Mouse (Mus musculus) intestine, postnatal 0 days (tissue): ENCODE data around the gene 1500011B03Rik. TPM values are rescaled to one million over a fixed set of nuclear protein-coding genes. Genes with fewer than 3 reads are reported as not detected.

Experiments used
- ATAC-seq: fragments of 200-750 bp; cut with Nextera tagmentation; 2 replicates; pipeline ENCODE4 v1.8.0; 2017; ENCODE audit warnings: mild to moderate bottlenecking, moderate TSS enrichment, moderate library complexity
- H3K27ac ChIP-seq: fragments of 300-500 bp; sonication (generic); 2 replicates; pipeline ENCODE4 v1.5.1; 2014; ENCODE audit warnings: mild to moderate bottlenecking, low read depth, low read length, moderate library complexity
- H3K27me3 ChIP-seq: fragments of 300-500 bp; sonication (generic); replicated peaks from 2 replicates; pipeline ENCODE4 v1.6.1; 2014; ENCODE audit warnings: low read length, mixed read lengths; ENCODE audit not compliant: control insufficient read depth, insufficient read depth
- H3K36me3 ChIP-seq: fragments of 300-500 bp; sonication (generic); 2 replicates; pipeline ENCODE4 v1.6.1; 2014; ENCODE audit warnings: mild to moderate bottlenecking, moderate library complexity; ENCODE audit not compliant: control insufficient read depth, insufficient read depth
- H3K4me1 ChIP-seq: fragments of 300-500 bp; sonication (generic); replicated peaks from 2 replicates; pipeline ENCODE4 v1.6.1; 2014; ENCODE audit warnings: antibody characterized with exemption, low read length, mixed read lengths; ENCODE audit not compliant: control insufficient read depth, insufficient read depth
- H3K4me2 ChIP-seq: fragments of 300-500 bp; sonication (generic); replicated peaks from 2 replicates; pipeline ENCODE4 v1.6.1; 2014; ENCODE audit warnings: low read depth, mild to moderate bottlenecking, moderate library complexity
- H3K4me3 ChIP-seq: fragments of 300-500 bp; sonication (generic); 2 replicates; pipeline ENCODE4 v1.5.1; 2014; ENCODE audit warnings: low read depth, low read length
- H3K9ac ChIP-seq: fragments of 300-500 bp; sonication (generic); 2 replicates; pipeline ENCODE4 v1.6.1; 2014; ENCODE audit warnings: mild to moderate bottlenecking, low read depth, low read length
- H3K9me3 ChIP-seq: fragments of 300-500 bp; sonication (generic); 2 replicates; pipeline ENCODE4 v1.6.1; 2016; ENCODE audit warnings: mixed run types; ENCODE audit not compliant: control insufficient read depth
- CTCF ChIP-seq: sonication (generic); IDR thresholded peaks from 2 replicates; pipeline ENCODE4 v1.5.1; 2016; ENCODE audit warnings: low read depth, mild to moderate bottlenecking, control low read depth, antibody characterized with exemption, moderate library complexity
- WGBS: fragments of 180-500 bp; shearing (Covaris S2); extraction: QIAGEN DNeasy Blood & Tissue Kit; methylation state at CpG from one replicate; pipeline ENCODE4 v1.1.7; 2014; 5-methylcytosine and 5-hydroxymethylcytosine counted together
- polyA plus RNA-seq: library from polyadenylated mRNA; unstranded; fragments of >200 nt; fragmentation: Nextera tagmentation; extraction: Ambion mirVana; gene quantifications from 2 replicates; pipeline ENCODE4 v1.2.1, GENCODE M21; 2015

Gene 1500011B03Rik
- polyA plus RNA-seq, 1 experiment from 2014 or later: 59.0 TPM

DNA sequence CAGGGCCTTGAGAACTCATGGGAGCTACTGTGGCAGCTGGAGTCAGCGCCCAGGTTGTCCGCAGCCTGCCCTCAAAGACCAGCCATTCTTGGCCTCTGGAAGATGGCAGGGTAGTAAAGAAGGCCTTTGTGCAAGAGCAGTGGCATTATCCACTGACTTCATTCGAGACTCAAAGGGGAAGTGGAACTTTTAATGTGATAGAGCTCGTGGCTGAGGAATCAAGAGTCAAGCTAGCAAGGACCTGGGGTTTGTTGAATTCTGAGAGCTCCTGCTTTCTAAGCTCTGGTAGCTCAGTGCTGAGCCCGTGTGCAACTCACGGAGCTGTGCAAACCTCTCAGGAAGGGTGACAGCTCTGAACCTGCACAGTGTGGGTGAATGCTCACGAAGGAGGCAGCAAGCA is 42.4 kb downstream of the 1500011B03Rik start:
- Histone ChIP-seq H3K36me3 (peaks cover 3% of the 10 kb centered on the region; the same call in 1 of the 2 replicates), H3K4me3 (no peak overlapping the region), H3K4me2 (no peak overlapping the region), H3K27ac (no peak overlapping the region), H3K27me3 (no peaks in the 10 kb centered on the region), H3K9me3 (no peaks in the 10 kb centered on the region), H3K4me1 (no peaks in the 10 kb centered on the region), H3K9ac (no peak overlapping the region)
- ATAC-seq: no peak
- 73% methylated on average over 7 of the region's 7 CpGs for WGBS
- TF ChIP-seq CTCF: no peak

DNA sequence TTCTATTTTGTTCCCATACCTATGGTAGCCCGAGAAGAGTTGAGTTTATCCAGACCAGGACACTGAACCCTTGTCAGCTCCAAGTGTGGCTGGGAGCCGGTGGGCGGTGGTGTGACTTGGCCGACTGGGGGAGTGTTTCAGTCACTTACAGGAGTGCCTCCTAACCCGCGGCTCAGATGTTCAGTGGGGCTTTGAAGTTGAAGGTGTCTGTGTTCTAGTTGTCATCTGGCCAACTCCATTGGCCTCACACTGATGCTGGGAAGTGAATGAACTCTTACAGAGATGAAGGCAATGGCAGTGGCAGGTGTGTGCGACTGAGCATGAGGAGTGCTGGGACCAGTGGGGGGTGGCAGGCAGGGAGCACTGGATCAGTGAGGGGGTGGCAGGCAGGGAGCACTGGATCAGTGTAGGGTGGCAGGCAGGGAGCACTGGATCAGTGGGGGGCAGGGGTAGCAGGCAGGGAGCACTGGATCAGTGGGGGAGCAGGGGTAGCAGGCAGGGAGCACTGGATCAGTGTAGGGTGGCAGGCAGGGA is 43.2 kb downstream of the 1500011B03Rik start:
- 70% methylated on average over 7 of the region's 7 CpGs for WGBS
- Histone ChIP-seq H3K4me2 (no peak overlapping the region), H3K9me3 (no peaks in the 10 kb centered on the region), H3K27ac (no peak overlapping the region), H3K27me3 (no peaks in the 10 kb centered on the region), H3K4me1 (no peaks in the 10 kb centered on the region), H3K4me3 (no peak overlapping the region), H3K9ac (no peak overlapping the region), H3K36me3 (no peaks in the 10 kb centered on the region)
- no peak for ATAC-seq
- TF ChIP-seq CTCF: no peak

DNA sequence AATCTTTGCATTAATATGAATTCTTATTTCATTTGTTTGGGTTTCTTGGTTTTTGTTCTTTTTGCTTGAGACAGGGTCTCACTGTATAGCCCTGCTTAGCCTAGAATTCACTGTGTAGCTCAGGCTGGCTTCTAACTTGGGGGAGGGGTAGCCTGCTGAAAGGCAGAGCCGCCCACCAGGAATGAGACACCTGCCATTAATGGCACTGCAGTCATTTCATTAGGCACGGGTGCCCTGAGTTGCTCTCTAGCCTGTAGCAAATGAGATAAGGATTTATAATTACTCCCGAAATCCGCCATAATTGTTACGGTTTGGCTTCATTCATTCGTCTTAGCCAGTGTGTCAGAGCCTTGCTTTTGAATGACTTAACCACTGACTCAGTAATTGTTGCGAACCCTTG is 47.1 kb downstream of the 1500011B03Rik start:
- Histone ChIP-seq H3K4me2 (peak overlapping the region; percentile 78), H3K27ac (no peak overlapping the region), H3K36me3 (no peaks in the 10 kb centered on the region), H3K4me3 (peak overlapping the region; percentile 100), H3K9ac (0 out of 2 replicates have a peak overlapping the region, but pooled peaks have one; percentile 86), H3K9me3 (no peaks in the 10 kb centered on the region), H3K4me1 (no peaks in the 10 kb centered on the region), H3K27me3 (no peaks in the 10 kb centered on the region)
- WGBS: 48% methylated on average over 7 of the region's 7 CpGs
- TF ChIP-seq CTCF: no peak
- no peak for ATAC-seq

DNA sequence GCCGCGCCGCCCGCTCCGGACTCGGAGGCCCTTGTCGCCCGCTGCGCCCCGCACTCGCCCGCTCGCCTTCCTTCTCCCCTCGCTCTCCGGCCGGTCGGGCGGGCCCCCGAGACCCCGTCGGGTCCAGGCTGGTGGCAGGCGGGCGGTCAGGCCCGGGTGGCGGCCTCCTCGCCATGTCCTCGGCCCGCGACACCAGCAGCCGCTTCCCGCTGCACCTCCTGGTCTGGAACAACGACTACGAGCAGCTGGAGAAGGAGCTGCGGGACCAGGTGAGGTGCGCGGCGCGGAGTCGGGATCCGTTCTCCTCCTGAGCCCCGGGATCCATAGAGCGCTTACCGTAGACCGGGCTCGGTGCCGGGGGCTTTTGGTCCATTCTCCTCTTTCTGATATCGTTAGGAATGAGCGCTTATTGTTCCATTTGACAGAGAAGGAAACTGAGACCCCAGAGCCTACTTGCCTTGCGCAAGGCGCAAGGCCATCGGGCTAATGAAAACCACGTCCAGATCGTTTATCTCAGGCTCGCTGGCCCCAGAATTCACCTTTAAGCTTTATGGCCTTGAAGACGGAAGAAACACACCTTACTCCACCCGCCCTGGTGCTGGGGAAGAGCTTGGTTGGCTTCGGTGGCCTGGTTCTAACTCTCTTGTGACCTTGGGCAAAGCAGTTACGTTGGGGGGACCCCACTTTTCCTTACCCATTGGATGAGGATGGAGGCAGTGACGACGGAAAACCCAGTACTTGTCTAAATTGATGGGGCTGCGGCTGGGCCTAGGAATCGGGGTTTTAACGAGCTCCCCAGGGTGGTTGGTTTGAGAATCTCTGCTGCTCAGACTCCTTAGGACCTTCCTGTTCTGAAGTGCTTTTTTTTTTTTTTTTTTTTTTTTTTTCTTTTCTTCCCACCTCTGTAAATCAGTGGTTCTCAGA is 48.0 kb downstream of the 1500011B03Rik start, which contains the start of gene Git2:
Gene Git2, minus strand, starts transcription at position 462 of the 924 bp plus-strand sequence.
- whole genome bisulfite sequencing: 1% methylated on average over 42 of the region's 63 CpGs
- TF ChIP-seq CTCF: peak; percentile 19; the same call in 1 of the 2 replicates
- peak; percentile 7; the same call in 1 of the 2 replicates for ATAC-seq
- H3K4me3 ChIP-seq: peak within 1 kb of the TSS; percentile 100
- no peaks in the 10 kb centered on the region for H3K36me3 ChIP-seq
- no peaks in the 10 kb centered on the region for H3K27me3 ChIP-seq
- H3K27ac ChIP-seq: peak within 1 kb of the TSS; percentile 85
- peak within 1 kb of the TSS; percentile 78 for H3K4me2 ChIP-seq
- no peaks in the 10 kb centered on the region for H3K9me3 ChIP-seq
- H3K4me1 ChIP-seq: no peaks in the 10 kb centered on the region
- H3K9ac ChIP-seq: peak within 1 kb of the TSS; percentile 86

DNA sequence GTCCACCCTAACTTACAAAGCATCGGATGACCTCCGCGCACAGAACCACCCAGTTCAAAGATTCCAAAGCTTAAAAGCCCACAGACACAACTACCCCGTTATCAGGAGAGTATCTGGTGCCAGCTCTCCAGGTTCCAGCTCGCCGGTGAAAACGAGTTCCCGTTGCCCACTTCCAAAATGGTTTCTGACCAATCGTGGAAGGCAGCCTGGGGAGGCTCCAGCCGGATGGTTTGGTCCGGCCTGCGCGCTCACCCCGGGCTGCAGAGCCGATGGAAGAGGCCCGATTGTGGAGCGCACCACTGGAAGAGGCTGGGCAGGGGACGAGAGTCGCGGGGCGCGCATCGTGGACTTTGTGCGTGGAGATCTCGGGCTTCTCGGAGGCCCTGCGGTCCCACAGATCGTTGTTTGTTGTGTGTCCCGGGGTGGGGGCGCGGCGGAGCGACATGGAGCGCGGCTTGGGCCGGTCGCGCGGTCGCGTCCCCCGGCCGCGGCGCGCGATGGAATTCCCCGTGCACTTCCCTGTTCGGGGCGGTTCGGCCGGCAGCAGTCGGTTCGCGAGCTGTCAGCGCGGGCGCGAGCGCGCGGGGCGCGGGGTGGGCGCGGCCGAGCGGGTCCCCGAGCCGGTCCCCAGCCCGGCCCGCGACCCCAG is 48.7 kb downstream of the 1500011B03Rik start, which contains the start of gene Ankrd13a:
Gene Ankrd13a, plus strand, starts transcription at position 275 of the 649 bp plus-strand sequence.
- Histone ChIP-seq H3K9ac (peak within 1 kb of the TSS; percentile 94), H3K27me3 (no peaks in the 10 kb centered on the region), H3K4me2 (peak within 1 kb of the TSS; percentile 78), H3K36me3 (no peaks in the 10 kb centered on the region), H3K4me1 (no peaks in the 10 kb centered on the region), H3K27ac (peak within 1 kb of the TSS; percentile 85), H3K9me3 (no peaks in the 10 kb centered on the region), H3K4me3 (peak within 1 kb of the TSS; percentile 100)
- peak; percentile 84 for ATAC-seq
- WGBS: 0% methylated on average over 50 of the region's 73 CpGs
- no peak for TF ChIP-seq CTCF

DNA sequence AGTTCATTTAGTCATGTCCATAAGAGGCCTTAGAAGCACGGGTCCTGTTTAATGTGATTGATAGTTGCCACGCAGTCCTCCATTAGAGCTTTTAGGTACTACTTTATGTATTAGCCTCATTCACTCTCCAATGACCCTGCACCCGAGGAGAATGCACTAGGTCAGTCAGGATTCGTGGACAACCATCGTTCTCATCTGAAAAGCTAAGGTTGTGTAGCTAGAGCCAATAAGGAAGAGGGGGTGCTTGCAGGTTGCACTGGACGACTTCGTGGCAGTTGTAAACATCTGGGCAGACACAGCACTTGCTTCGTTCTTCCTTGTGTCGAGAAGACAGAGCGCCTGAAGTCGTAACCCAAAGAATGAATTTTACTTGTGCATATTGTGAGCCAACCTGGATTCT is 49.5 kb downstream of the 1500011B03Rik start:
- peak overlapping the region; percentile 100 for H3K4me3 ChIP-seq
- no peak for TF ChIP-seq CTCF
- peak overlapping the region; percentile 94 for H3K9ac ChIP-seq
- 0% methylated on average over 11 of the region's 11 CpGs for WGBS
- peak overlapping the region; percentile 85 for H3K27ac ChIP-seq
- no peaks in the 10 kb centered on the region for H3K9me3 ChIP-seq
- H3K4me1 ChIP-seq: no peaks in the 10 kb centered on the region
- H3K4me2 ChIP-seq: peak overlapping the region; percentile 78
- ATAC-seq: no peak
- no peaks in the 10 kb centered on the region for H3K27me3 ChIP-seq
- no peaks in the 10 kb centered on the region for H3K36me3 ChIP-seq
